Mouse (Mus musculus) layer of hippocampus, postnatal 36 days (tissue): Measurements from ENCODE around the gene Sumo2. TPM values are rescaled to one million over a fixed set of nuclear protein-coding genes. Genes with fewer than 3 reads are reported as not detected.
"Not testable (repeated sequence)": the region's sequence is repeated elsewhere in the genome, so short reads cannot be mapped to it uniquely, and the experiment has no call there.

Experiments
- DNase-seq, 2 experiments: peaks; one replicate each; pipeline ENCODE4 v3.0.0; 2022
- total RNA-seq, 2 experiments: library from RNA; stranded (reverse); gene quantifications; 2 replicates each; pipeline ENCODE4 v1.2.3; 2021

Sumo2 gene
- total RNA-seq, 2 experiments from 2014 or later = 324 to 344 TPM

DNA sequence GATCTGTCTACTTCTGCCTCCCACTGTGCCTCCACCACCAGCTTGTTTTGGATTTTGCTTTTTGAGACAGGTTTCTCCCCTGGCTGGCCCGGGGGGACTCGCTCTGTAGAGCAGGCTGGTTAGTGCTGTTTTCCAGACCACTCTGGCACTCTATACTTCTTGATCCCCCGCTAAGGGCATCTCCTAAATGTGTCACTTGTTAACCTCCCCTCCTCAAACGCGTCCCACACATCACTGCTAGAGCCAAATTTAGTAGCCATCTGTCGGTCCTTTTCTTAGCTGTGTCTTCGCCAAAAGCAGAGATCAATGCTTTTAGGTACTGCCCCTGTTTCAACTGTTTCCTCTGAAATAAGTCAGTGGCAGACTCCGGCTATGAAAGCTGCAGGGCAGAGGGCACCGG lies 17.4 kb downstream of the Sumo2 start:
- DNase-seq = no peak

DNA sequence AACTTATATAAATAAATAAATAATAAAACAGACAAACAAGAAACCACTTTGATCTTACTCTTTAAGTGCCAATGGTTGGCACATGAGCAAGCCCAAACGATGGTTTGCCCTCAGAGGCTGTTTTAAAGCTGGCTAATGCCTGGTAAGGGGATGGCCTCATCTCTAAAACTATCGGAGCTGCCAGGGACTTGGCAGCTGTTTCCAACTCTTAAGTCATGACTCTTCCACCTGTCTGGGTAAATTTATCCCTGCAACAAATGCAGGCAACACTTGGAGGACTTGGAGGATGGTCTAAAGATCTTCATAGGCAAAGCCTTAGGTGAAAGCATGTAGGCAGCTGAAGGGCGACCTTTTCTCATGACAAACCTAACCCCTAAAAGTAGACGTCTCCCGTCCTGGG lies 19.1 kb downstream of the Sumo2 start:
- no peak for DNase-seq

DNA sequence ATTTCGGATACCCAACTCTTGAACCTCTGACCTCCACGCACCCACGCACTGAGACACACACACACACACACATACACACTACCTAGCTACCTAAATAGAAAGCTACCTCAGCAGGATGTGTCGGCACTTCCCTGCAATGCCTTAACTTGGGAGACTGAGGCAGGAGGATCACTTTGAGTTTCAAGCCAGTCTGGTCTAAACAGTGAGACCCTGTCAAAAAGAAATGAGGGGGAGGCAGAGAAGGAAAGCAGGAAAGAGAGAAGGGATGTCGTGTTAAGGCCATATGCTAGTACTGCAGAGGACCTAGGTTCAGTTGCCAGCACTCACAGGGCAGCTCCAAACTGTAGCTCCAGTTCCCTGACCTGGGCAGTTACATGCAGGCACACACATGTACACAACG lies 21.1 kb downstream of the Sumo2 start:
- no peak for DNase-seq

DNA sequence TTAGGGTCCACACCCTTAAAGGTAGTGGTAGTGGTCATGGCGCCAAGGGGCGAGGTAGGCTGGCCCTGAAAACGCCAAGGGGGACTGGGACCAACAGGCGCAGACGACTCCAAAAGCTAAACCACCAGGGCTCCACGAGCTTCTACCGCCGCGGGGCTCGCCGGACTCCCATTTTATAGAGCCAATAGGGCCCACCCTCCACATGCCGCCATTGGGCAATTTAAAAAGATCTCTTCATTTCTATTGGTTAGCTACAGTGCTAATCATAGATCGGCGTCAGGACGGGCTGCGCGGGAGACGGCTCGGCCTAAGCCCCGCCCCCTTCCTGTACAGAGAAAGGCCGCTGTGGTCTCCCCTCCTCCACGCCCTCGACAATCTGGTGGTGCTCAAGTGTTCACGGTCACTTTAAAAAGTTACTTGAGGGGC lies 21.8 kb downstream of the Sumo2 start, which contains the start of gene Jpt1:
Gene Jpt1, minus strand, starts transcription at position 150 of the 426 bp plus-strand sequence.
- peak; percentile 94 to 97 for DNase-seq

DNA sequence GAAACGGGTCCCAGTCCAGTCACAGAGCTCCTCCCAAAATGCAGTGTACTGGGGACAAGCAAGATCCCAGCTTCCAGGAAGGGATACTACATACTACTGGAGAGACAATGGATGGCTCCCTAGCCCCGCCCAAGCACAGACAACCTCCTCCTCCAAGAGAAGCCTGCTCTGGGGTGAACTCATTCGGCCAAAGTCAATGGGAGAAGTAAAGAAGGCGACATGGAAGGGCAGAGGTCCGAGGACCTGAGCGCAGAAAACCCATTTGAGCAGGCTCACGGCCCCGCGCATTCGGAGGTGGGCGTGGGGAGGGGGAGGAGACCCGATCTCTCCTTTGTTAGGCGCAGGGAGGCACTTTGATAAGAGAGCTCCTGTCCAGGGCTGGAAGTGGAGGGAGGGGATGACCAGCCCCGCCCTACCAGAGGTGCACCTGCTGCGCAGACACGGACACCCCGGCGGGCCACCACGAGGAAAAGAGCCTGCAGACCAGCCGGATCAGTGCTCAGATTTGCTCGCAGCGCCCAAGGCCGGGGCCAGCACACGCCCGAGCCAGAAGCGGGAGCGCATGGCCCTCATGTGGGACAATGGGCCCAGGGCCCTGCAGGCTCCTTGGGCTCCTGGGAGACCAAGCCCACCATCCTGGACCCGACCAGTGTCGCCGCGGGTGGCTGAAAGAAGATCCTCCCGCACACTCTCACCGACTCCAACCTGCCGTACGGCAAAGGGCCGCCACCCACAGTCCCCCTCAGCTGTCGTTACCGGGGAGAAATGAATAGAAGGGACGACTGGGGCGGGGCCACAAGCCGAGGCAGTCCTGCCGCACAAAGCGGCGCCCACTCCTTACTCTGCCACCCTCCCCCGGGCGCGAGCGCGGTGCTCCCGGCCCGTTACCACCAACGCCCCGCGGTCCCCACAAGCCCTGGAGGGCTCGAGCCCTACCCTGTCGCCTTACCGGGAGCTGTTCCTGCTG lies 22.5 kb downstream of the Sumo2 start:
- peak in 1 of 2 experiments; percentile 34 for DNase-seq

DNA sequence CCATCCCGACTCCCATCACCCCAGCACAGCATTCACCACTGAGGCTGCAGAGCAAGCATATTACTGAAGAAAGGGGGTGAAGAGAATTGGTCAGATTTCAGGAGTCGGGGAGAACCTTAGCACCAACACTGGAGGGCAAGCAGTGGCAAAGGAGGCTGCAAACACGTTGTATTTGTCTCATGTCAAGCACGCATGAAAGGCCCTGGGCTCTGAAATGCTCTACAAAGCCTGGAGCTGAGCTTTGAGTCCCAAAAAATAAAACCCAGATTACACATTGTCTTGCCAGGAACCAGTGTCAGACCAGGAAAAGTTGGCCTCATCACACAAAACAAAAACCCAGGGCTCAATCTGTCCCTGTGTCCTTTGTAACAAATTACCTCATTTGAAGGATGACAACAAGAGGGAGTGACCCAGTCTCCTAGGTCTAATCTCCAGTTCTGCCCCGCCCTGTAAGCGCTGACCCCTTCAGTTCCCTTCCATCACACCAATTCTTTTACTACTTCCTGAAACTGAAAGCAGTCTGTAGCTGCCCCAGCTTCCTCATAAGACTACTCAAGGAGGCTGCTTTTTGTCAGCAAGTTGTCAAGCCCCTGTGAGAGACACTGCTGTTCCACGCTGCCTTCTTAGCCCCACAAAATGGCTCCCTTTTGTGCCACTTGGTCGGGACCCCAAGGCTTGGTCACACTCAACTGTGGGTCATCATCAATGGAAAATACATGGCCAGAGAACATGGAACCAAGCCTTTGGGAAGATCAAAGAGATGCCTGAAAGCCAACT lies 23.5 kb downstream of the Sumo2 start:
- no peak for DNase-seq

DNA sequence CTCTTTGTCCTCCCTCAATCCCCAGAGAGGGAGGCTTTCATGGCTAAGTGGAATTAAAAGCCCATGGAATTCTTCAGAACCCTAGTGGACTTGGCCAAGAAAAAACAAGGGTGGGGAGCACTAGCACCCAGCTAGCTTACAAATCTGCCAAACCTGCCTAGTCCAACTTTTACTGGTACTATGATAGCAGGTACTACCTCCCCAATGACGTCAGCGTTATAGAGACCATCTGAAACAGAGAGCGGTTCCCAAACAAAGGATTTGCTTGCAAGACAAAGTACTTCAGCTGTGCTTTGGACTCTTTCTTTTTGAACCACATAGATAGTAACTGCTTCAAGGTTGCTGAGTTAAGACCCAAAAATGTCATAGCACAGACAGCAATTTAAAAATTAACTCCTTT lies 24.1 kb downstream of the Sumo2 start:
- no peak for DNase-seq

DNA sequence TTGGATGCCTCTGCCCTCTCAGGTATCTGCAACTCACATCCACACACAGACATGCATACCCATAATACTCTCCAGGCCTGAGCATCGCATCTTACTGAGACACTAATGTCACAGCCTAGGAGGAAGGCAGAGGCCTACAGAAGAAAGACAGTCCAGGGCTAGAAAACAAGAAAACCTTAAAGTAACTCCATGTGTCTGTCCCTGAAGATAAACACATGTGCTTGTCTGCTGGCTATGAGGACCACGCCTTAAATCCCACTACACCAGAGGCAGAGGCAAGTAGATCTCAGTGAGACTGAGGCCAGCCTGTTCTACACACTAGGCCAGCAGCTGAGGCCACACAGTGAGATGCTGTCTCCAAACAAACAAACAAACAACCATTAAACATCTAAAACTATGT lies 25.0 kb downstream of the Sumo2 start:
- no peak for DNase-seq

DNA sequence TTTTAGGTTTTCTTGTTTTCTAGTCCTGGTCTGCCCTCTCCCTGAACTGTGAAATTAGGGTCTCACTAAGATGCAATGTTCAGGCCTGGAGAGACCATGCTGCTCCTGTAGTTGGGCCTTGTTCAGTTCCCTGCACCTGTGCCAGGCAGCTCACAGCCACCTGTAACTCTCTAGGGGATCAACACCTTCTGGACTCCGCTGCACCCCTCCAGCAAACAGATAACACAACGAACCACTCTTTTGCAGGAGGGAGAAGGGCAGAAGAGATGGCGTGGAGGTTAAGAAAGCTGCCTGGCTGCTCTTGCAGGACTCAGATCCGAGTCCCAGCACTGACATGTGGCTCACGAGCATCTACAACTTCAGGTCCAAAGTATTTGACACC lies 25.6 kb downstream of the Sumo2 start:
- DNase-seq = no peak

DNA sequence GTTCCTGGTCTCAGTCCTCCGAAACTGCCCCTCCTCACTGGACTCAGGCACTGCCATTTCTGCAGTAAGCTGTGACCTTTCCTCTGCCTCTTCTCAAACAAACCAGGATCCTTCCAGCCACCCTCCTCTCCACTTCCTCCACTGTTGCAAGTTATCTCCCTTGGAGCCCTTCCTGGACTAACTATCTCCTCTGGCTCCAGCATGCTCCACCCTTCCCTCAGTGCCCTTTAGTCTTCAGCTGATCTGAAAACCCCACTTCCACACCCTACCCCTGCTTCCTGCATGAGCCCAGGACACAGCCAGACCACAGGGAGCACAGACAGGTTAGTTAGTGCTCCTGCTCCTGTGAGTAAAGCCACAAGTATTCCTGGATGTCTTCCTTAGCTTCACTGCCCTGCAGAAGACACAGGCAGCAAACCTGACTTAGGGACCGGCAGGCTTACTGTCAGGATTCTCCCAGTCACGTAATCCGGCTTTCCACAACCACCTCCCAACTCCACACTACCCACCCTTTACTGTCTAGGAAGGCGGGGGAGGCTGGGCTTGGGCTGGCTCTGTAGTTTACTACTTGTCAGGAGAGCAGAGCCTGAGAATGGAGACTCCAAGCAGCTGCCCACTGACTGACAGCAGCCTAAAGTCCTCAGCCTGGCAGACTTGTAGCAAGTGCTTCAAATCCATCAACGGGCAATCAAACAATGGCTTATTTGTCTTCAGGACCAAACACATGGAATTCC lies 26.1 kb downstream of the Sumo2 start:
- no peak for DNase-seq

DNA sequence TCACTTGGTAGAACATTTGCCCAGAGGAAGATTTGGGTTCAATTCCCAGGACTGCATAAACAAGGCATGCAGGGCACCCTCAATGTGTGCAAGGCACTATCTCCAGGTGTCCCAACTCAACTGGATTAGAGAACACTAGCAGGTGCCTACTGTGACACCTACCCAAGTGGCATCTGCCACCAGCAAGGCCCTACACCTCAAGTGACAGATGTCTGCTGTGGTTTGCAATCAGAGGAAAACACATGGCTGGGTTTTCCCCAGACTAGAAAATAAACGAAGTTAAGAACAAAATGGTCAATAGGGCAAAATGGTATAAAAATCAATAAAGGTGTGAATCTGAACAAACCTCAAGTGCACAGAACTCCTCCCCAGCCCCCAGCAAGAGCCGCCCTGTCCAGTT lies 28.0 kb downstream of the Sumo2 start:
- no peak for DNase-seq

DNA sequence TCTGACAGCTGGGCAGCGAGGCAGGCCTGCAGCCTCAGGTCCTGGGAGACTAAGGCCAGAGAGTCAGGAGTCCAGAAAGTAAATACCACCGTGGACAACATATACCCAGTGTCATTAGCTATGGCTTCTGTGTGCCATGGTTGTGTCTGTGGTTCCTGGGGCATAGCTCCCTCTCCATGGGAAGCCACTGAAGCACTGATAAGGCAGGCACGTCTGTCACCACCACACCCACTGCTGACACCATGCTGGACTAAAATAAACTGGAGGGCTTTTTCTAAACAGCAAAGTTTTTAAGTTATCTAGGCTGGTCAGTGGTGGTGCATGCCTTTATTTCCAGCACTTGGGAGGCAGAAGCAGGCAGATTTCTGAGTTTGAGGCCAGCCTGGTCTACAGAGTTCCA lies 29.5 kb downstream of the Sumo2 start:
- DNase-seq = no peak

DNA sequence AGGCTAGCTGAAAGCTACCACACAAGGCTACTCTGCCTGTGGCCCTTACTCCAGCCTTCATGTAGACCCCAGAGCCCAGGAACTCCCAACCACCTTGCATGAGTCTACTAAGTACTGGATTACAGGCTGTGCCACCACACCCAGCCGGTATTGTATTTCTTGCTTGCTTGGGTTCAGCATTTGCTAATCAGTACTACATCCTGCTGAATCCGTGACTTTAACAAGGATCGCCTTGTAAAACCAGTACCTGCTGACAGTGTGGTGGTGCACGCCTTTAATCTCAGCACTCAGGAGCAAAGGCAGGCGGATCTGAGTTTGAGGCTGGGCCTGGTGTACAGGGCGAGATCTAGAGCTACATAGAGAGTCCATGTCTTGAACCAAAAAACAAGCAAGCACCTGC lies 33.4 kb downstream of the Sumo2 start:
- DNase-seq = no peak

DNA sequence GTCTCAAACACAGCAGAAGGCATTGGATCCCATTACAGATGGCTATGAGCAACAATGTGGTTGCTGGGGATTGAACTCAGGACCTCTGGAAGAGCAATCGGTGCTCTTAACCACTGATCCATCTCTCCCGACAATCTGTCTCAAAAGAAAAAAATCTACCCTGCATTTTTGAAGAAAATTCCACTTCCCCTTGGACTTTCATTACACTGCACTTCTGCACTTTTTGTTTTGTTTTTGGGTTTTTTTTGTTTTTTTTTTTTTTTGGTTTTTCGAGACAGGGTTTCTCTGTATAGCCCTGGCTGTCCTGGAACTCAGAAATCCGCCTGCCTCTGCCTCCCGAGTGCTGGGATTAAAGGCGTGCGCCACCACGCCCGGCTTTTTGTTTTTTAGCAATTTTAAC lies 39.5 kb downstream of the Sumo2 start:
- not testable (repeated sequence) for DNase-seq

DNA sequence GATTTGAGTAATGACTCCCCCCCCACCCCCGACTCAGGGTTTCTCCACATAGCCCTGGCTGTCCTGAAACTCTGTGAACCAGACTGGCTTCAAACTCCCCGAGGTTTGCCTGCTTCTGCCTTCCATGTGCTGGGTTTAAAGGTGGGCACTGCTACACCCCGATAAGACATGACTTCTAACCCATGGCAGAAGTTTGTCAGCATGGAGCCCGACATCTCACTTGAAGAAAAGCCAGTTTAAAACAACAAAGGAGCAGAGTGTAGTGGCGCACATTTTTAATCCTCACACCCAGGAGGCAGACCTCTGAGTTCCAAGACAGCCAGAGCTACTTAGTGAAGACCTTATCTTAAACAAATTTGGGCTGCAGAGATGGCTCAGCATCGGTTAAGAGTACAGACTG lies 43.7 kb downstream of the Sumo2 start:
- DNase-seq = no peak

DNA sequence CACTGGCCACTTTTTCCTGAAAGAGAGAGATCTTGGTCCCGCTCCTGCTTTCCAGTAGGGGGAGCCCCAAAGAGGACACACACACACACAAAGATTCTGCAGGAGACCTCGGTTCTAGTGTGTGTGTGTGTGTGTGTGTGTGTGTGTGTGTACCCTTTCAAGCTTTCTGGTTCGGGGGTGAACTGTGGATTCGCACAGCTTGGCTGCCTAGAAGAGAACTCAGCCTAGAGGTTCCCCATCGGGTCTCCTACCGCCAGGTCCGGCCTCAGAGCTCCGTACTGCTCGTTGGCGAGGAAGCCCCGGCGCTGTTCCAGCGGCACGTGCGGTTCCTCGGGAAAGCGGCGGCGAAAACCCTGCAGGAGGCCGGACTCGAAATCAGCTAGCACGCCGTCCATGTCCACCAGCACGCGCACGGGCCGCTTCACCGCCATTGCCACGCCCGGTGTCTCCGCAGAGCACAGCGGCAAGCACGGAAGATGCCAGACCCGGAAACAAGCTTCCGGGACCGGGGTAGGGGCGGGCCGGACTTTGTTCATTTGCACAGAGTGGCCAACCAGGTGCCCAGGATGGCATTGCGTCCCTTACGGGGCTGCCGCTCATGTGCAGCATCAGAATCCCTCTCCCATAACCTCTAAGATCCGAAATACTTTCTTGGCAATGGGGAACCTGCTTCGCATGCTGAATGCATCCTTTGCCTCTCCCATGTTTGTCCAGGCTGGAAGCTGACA lies 44.6 kb downstream of the Sumo2 start, which contains the start of gene Nt5c:
Gene Nt5c, minus strand, starts transcription at position 507 of the 728 bp plus-strand sequence.
- DNase-seq = peak; percentile 81 to 85

DNA sequence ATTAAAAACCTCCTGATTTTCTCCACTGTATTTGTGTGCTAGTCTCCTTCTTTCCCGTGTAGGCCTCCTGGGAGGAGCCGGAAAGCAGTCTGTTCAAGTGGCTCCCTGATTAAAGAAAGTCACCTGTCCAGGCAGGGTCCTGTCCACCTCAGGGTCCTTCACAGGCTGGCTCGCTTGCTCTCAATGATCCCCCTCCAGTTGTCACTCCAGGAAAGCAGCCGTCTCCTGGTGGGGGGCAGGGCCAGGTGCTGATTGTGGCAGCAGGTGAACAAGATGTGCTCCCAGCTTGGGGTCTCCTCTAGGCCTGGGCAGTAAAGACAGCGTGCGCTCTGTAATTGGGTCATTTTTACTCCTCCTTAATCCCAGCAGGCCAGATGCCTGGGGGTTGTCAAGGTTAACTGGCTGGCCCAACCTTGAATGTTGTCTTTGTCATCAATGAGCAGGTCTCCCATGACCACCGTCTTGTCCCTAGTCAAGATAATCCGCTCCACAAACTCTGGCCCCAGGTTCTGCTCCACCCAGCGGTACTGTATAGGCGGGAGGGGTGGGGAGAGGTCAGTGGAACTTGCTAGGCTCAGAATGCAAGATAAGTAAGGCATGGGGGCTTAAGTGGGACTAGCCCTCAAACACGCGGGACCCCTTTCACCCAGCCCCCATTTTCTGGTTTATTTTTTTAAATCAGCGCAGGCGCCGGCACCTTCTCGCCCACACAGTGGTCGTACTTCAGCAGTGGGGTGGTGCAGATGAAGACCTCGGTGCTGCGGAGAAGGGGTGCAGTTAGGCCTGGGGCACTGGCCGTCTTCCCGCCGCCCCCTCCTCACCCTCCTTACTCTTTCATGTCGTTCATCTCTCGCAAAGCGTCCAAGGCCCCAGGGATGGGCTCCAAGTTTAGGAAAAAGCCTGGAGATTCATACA lies 45.4 kb downstream of the Sumo2 start:
- no peak for DNase-seq

DNA sequence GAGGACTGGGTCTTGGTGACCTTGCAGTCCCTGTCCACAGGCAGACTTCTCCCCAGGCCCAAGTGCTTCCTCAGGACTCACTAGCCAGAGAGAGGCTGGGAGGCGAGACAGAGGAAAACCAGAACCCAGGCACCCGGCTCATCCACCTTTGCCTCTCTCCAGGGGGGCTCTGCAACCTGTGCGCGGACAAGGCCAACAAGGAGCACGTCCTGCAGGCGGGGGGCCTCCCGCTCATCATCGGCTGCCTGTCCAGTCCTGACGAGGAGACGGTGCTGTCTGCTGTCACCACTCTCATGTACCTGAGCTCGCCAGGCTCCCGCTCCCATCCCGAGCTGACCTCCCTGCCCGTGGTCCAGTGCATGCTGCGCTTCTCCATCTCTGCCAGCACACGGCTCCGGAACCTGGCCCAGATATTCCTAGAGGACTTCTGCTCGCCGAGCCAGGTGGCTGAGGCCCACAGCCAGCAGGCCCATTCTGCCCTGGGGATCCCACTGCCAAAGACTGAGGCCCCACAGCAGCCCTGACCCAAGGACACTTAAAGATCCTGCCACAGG lies 47.4 kb downstream of the Sumo2 start:
- DNase-seq = no peak

DNA sequence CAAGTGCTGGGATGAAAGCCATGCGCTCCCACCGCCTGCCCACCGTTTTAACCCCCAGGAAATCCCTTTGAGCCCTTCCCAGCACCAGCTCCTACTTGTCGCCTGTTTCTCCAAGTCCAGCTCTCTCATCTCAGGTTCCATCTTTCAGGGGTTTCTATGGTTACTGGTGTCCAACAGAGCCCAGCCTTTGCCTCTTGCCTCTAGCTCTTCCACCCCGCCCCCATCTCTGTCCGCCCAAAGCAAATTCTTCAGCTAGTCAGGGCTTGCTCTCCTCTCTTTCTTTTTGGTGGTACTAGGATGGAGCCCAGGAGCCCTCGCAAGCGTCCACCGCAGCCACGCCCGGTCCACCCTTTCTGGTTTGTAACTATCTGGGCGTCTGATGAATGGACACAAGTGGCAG lies 50.9 kb downstream of the Sumo2 start:
- DNase-seq = no peak

DNA sequence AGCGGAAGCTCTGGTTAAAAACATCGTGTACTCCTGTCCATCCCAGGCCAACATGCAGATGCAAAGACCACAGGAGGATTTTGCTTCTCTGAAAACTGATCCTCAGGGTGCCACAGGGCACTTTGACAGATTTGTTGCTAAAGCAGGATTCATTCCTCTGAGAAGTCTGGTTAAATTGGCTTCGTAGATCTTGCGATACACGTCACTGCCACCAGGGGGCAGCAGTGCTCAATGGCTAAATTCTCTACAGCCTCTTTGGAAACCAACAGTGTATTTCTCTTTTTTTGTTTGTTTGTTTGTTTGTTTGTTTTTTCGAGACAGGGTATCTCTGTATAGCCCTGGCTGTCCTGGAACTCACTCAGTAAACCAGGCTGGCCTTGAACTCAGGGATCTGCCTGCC lies 52.4 kb downstream of the Sumo2 start:
- DNase-seq = peak; percentile 73 to 84

DNA sequence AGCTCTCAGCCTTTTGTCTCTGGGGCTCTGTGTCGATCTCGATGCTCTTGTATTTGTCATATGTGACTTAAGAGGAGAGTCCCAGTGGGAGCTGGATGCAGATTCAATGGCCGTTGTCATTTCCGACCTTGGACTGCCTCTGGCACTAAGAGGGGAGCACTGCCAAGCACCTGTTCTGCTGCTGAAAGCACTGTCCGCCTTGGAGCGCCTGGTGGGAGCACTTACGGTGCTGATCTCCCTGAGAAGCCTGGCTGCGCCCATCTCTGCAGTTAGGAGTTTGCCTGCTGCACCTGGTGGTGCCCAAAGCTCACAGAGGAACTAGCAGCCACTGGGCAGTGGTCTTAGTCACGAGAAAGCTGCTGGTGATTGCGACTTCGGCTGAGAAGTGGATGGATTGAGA lies 52.8 kb downstream of the Sumo2 start:
- no peak for DNase-seq
